Mouse (Mus musculus) kidney, embryonic 16.5 days (tissue): ENCODE data around the gene Ascl1. TPM values are rescaled to one million over a fixed set of nuclear protein-coding genes. Genes with fewer than 3 reads are reported as not detected.

Experiments
- ATAC-seq: fragments of 200-750 bp; cut with Nextera tagmentation; 2 replicates; pipeline ENCODE4 v1.8.0; 2017; ENCODE audit warnings: moderate TSS enrichment; ENCODE audit not compliant: low FRiP score, low TSS enrichment
- H3K27ac ChIP-seq: fragments of 300-500 bp; sonication (generic); 2 replicates; pipeline ENCODE4 v1.5.1; 2014; ENCODE audit warnings: low read length
- H3K27me3 ChIP-seq: fragments of 300-500 bp; sonication (generic); 2 replicates; pipeline ENCODE4 v1.6.1; 2014; ENCODE audit warnings: low read length, control low read depth, mixed read lengths; ENCODE audit not compliant: insufficient read depth
- H3K36me3 ChIP-seq: fragments of 300-500 bp; sonication (generic); 2 replicates; pipeline ENCODE4 v1.6.1; 2014; ENCODE audit warnings: low read length, control low read depth, mixed read lengths; ENCODE audit not compliant: insufficient read depth
- H3K4me1 ChIP-seq: fragments of 300-500 bp; sonication (generic); 2 replicates; pipeline ENCODE4 v1.6.1; 2014; ENCODE audit warnings: low read length, control low read depth, mixed read lengths; ENCODE audit not compliant: insufficient read depth
- H3K4me2 ChIP-seq: fragments of 300-500 bp; sonication (generic); replicated peaks from 2 replicates; pipeline ENCODE4 v1.6.1; 2014; ENCODE audit warnings: low read depth, low read length
- H3K4me3 ChIP-seq: fragments of 300-500 bp; sonication (generic); 2 replicates; pipeline ENCODE4 v1.5.1; 2014; ENCODE audit warnings: mild to moderate bottlenecking, low read length
- H3K9ac ChIP-seq: fragments of 300-500 bp; sonication (generic); replicated peaks from 2 replicates; pipeline ENCODE4 v1.6.1; 2014; ENCODE audit warnings: low read length
- H3K9me3 ChIP-seq: fragments of 300-500 bp; sonication (generic); 2 replicates; pipeline ENCODE4 v1.6.1; 2016; ENCODE audit warnings: low read length, control low read depth
- WGBS: fragments of 180-500 bp; shearing (Covaris S2); extraction: QIAGEN DNeasy Blood & Tissue Kit; methylation state at CpG from one replicate; pipeline ENCODE4 v1.1.7; 2014; 5-methylcytosine and 5-hydroxymethylcytosine counted together
- polyA plus RNA-seq: library from polyadenylated mRNA; unstranded; fragments of >200 nt; fragmentation: Nextera tagmentation; extraction: Ambion mirVana; gene quantifications from 2 replicates; pipeline ENCODE4 v1.2.1, GENCODE M21; 2015

Ascl1 gene
- polyA plus RNA-seq, 1 experiment from 2014 or later, result 0.92 TPM

DNA sequence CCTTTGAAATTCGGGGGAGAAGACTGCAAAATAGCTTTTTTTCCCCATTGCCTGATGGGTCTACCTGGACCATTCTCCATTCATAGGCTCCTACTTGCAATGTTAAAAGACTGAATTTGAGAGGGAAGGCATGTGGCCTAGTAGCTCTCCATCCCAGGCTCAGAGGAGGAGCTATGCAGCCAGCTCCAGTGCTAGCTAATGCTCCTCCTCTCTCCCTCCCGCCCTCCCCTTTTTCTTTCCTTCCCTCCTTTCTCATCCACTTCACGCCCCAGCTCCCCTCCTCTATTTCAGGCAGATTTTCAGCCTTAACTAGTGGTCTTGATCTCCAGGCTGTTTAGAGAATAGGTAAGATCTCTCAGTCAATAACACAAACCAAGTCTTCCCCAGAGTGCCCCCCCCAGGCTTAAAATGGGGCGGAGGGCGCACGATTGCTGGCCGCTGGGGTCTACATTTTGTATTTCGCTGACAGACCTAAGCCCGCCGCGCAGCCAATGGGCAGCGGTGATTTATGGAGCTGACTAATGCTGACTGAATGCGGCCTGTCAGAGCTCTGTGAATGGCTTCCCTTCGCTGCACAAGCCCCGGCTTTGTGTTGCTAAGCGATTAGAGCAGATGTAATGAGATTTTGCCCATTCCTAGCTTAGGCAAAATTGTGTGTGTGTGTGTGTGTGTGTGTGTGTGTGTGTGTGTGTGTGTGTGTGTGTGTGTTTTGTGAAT, 4.9 kb downstream of the Ascl1 start:
- H3K27me3 ChIP-seq, result peaks cover 93% of the 10 kb centered on the region
- H3K4me1 ChIP-seq, result peaks cover 24% of the 10 kb centered on the region
- no peak overlapping the region for H3K9ac ChIP-seq
- 3% methylated on average over 15 of the region's 16 CpGs for WGBS
- ATAC-seq, result peak; percentile 60; the same call in 1 of the 2 replicates
- no peak overlapping the region for H3K27ac ChIP-seq
- H3K9me3 ChIP-seq, result no peaks in the 10 kb centered on the region
- H3K4me3 ChIP-seq, result peak overlapping the region; percentile 5; the same call in 1 of the 2 replicates
- peak overlapping the region; percentile 22 for H3K4me2 ChIP-seq
- H3K36me3 ChIP-seq, result no peaks in the 10 kb centered on the region

DNA sequence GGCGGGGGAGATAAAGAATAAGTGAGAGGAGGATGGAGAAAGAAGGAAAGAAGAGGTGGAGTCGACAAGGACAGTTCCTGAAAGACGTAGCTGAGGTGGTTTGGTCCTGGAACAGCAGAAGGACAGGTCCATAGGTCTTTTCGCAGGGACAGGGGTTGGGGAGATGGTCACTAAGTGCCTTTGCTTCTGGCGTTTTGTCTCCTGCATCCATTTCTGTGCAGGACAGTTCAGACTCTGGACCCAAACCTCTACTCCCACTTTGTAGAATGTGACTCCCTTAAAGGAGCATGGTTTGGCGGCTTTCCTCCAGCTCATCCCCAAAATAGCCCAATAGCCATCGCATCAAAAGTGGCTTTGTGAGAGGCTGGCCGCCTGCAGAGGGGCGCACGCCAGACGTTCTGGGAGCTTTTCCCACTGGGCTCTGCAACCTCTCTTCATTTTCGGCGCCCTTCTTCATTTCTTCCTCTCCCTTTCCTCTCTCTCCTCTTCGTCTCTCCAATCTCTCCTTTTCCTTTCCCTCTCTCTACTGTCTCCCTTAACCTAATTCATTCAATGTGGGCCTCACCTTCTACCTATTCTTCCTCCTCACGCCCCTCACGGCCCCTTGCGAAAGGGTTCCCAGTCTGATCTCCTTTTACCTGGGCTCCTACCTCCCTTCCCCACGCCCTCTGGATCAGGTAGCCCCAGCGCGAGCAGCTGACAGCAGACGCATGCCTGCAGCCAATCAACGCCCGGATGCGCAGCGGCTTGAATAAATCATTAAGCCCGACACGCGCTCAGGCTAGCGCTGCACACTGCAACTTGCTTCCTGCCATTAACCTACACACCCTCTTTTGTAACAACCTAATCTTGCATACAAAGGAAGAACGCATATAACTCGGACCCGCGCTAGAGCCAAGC, 7.5 kb downstream of the Ascl1 start:
- H3K4me3 ChIP-seq, result peak overlapping the region; percentile 15
- WGBS, result under 1% methylated on average over 33 of the region's 33 CpGs
- no peaks in the 10 kb centered on the region for H3K9me3 ChIP-seq
- H3K4me1 ChIP-seq, result peaks cover 18% of the 10 kb centered on the region
- H3K27ac ChIP-seq, result no peak overlapping the region
- H3K36me3 ChIP-seq, result no peaks in the 10 kb centered on the region
- H3K27me3 ChIP-seq, result peaks cover 81% of the 10 kb centered on the region
- peak overlapping the region; percentile 34 for H3K4me2 ChIP-seq
- ATAC-seq, result peak; percentile 79
- H3K9ac ChIP-seq, result no peak overlapping the region

DNA sequence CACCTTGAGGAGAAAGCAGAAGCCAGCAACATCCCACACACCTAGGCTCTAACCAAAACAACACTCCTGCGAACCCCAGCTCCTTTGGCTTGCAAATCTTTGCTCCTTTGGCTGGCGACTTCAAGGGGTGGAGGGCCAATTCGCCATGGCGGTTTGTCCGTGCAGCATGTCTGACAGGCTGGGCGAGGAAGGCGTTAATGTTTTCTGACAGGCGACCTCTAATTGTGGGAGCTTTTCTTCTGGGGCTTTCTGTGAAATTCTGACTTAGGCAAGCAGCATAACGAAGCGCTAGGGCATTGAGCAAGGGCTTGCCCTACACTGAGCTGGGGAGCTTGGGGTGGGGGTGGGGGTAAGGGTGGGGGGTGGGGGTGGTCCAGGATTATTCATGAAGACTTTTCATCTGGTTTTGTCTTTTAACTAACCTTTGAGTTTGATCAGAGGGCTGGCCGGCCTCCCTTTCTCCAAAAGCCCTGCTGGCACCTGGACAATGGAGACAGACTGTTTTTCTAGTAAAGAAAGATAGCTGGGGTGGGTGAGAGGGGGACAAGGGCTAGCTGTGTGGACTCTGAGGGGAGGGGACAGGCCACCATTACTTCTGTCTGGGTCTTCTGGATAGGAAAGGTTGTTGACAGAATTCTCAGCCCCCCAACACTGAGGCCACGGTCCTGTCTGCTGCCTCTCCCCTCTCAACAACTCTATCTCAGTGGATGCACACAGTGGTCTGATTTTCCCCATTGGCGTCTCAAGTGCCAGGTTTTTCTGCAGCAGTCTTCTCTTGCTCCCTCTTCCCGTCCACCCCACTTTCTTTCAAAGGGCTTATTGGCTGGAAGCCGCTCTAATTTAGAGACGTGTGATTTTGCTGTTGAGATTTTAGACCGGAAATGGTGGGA, 8.4 kb downstream of the Ascl1 start:
- no peak overlapping the region for H3K27ac ChIP-seq
- H3K4me1 ChIP-seq, result peaks cover 18% of the 10 kb centered on the region
- no peak for ATAC-seq
- no peaks in the 10 kb centered on the region for H3K9me3 ChIP-seq
- peaks cover 72% of the 10 kb centered on the region for H3K27me3 ChIP-seq
- no peak overlapping the region for H3K9ac ChIP-seq
- no peaks in the 10 kb centered on the region for H3K36me3 ChIP-seq
- 2% methylated on average over 17 of the region's 17 CpGs for WGBS
- 0 out of 2 replicates have a peak overlapping the region, but pooled peaks have one; percentile 34 for H3K4me2 ChIP-seq
- H3K4me3 ChIP-seq, result no peak overlapping the region

DNA sequence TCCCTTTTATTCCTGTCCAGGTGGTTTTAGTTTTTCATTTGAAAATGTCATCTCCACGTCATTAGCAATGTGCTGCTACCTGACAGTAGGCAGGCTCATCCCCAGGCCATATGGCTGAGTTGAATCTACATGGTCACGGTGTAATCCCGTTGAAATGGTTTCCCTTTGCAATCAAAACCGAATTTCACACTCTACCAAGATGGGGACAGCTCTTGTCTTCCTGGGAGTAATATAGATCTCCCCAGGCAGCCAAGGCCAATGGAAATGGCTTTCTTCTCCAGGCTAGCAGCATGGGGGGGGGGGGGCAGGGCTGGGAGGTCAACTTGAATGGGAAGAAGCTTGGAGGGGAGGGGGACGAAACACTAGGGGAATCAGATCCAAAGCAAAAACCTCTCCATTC, 15.6 kb downstream of the Ascl1 start:
- WGBS, result 71% methylated on average over 5 of the region's 5 CpGs
- peaks cover 11% of the 10 kb centered on the region for H3K27me3 ChIP-seq
- no peak overlapping the region for H3K4me3 ChIP-seq
- no peak overlapping the region for H3K9ac ChIP-seq
- no peaks in the 10 kb centered on the region for H3K9me3 ChIP-seq
- no peaks in the 10 kb centered on the region for H3K36me3 ChIP-seq
- no peaks in the 10 kb centered on the region for H3K4me1 ChIP-seq
- no peak overlapping the region for H3K27ac ChIP-seq
- no peak for ATAC-seq
- H3K4me2 ChIP-seq, result no peak overlapping the region

DNA sequence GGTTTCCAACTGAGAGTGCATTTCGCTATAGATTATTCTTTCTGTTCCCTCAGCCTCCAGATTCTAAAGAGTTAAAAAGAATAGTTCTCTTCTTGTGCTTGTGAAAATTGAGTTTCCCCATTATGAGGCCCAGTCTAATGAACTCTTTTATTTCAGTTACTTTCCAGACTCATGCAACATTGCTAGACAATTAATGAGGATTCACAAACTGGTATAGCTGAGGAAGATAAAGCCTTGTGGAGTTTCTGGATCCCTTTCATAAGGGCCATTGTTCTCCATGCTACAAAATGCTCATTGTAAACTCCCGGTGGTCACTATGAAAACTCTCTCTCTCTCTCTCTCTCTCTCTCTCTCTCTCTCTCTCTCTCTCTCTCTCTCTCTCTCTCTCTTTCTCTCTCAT, 18.5 kb downstream of the Ascl1 start:
- WGBS, result 74% methylated on average over 2 of the region's 2 CpGs
- Histone ChIP-seq H3K36me3 (no peaks in the 10 kb centered on the region), H3K4me3 (no peak overlapping the region), H3K27ac (no peak overlapping the region), H3K27me3 (no peaks in the 10 kb centered on the region), H3K4me2 (no peak overlapping the region), H3K9ac (no peak overlapping the region), H3K9me3 (no peaks in the 10 kb centered on the region), H3K4me1 (no peaks in the 10 kb centered on the region)
- ATAC-seq, result no peak

DNA sequence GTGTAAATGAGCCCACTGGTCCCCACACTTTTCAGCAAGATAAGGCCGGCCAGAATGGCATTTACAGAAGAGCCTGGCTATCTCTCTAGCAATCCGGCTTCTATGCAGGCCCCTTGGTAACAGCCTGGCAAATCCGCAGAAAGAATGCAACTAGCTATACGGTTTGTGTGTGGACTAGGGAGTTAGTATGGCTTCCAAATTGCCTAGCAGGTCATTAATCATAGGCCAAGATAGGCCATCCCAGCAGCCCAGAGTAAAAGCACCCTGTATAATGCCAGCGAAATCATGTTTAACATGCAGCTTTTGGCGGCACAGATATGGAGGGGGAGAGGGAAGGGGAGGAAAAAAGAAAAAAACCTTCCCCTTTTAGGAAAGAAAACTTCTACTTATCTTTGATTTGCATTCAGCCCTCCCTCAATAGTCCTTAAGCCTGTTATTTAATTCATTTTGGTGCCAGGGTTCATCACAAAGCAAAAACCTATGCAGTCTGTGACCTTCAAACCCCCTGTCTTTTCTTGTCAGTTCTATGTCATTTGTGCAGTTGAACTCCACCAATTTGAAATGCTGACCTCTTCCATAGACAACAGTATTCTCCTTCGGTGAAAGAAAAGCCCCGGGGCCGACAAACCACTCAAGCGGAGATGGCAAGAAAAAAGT, 19.9 kb downstream of the Ascl1 start:
- no peaks in the 10 kb centered on the region for H3K4me1 ChIP-seq
- no peak overlapping the region for H3K4me2 ChIP-seq
- no peaks in the 10 kb centered on the region for H3K36me3 ChIP-seq
- WGBS, result 61% methylated on average over 10 of the region's 10 CpGs
- no peak overlapping the region for H3K9ac ChIP-seq
- H3K4me3 ChIP-seq, result no peak overlapping the region
- no peaks in the 10 kb centered on the region for H3K27me3 ChIP-seq
- no peak for ATAC-seq
- H3K9me3 ChIP-seq, result no peaks in the 10 kb centered on the region
- H3K27ac ChIP-seq, result no peak overlapping the region

DNA sequence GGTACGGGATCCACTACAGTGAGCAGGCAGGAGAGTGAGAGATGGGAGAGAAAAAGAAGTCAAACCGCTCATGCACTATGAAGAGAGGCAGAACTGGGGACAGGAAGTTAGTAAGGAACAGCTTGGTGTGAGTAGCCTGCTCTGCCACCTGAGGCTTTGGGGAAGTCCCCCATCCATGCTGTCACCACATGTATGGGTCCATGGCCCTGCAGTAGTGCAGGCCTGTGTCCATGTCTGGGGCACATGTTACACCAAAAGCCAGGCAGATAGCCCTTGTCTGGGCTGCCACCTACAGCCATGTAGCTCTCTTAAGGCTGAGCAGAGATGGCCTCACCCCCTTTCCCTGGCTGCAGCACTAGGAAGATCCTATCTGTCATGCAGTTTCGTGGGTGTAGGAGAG, 42.7 kb downstream of the Ascl1 start:
- H3K4me2 ChIP-seq, result no peak overlapping the region

DNA sequence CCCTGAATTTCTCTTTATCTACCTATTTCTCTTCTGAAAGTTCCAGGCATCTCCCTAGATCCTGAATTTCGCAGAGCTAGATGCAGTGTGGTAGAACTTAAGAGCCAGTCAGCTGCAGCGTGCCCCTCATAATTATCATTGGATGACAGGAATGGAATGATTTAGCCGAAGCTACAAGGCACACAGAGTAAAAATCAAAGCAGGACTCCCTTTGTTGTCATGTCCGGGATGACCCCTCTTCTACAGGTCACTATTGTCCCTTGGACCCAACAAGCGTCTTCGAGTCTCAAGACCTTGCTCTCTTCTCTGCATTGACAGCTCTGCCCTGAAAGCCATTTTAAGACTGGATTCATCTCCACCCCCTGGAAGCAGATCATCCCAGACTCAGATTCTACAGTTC, 44.1 kb downstream of the Ascl1 start:
- no peak for ATAC-seq
- H3K36me3 ChIP-seq, result no peaks in the 10 kb centered on the region
- no peak overlapping the region for H3K4me3 ChIP-seq
- H3K9me3 ChIP-seq, result no peaks in the 10 kb centered on the region
- no peaks in the 10 kb centered on the region for H3K27me3 ChIP-seq
- H3K27ac ChIP-seq, result no peak overlapping the region
- no peak overlapping the region for H3K4me2 ChIP-seq
- H3K9ac ChIP-seq, result no peak overlapping the region
- WGBS, result 85% methylated on average over 6 of the region's 6 CpGs
- H3K4me1 ChIP-seq, result no peaks in the 10 kb centered on the region

More for the DNA sequence above, 42.7 kb downstream of the Ascl1 start:
- no peak overlapping the region for H3K27ac ChIP-seq
- H3K4me1 ChIP-seq, result no peaks in the 10 kb centered on the region
- ATAC-seq, result no peak
- H3K36me3 ChIP-seq, result no peaks in the 10 kb centered on the region
- 84% methylated on average over 3 of the region's 3 CpGs for WGBS
- no peak overlapping the region for H3K9ac ChIP-seq
- H3K9me3 ChIP-seq, result no peaks in the 10 kb centered on the region
- H3K4me3 ChIP-seq, result no peak overlapping the region
- H3K27me3 ChIP-seq, result no peaks in the 10 kb centered on the region

DNA sequence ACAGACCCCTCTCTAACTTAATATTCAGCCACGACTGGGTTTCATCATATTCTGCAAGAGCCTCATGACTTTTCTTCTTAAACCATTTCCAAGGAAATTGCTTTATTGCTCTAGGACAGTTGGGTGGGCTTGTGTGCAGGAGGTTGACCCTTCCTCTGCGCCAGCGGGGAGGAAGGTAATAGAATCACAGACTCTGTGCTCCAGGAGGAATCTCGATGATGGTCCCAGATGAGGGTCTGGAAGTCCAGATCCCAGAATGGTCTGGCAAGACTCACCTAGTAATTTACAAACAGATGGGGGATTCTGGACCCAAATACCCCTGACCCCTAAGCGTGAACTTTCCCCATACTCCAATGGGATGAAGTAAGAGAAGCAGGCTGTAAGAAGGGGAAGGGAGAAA, 45.2 kb downstream of the Ascl1 start:
- Histone ChIP-seq H3K9ac (no peak overlapping the region), H3K27me3 (no peaks in the 10 kb centered on the region), H3K4me1 (no peaks in the 10 kb centered on the region), H3K9me3 (no peaks in the 10 kb centered on the region), H3K4me3 (no peak overlapping the region), H3K4me2 (no peak overlapping the region), H3K36me3 (no peaks in the 10 kb centered on the region), H3K27ac (no peak overlapping the region)
- ATAC-seq, result no peak
- 34% methylated on average over 5 of the region's 5 CpGs for WGBS
